Mouse (Mus musculus): ENCODE results near the gene Nmu. TPM values are rescaled to one million over a fixed set of nuclear protein-coding genes. Genes with fewer than 3 reads are reported as not detected.

Nmu gene
- not detected for total RNA-seq (2021)
- long read RNA-seq, result 0 reads

DNA sequence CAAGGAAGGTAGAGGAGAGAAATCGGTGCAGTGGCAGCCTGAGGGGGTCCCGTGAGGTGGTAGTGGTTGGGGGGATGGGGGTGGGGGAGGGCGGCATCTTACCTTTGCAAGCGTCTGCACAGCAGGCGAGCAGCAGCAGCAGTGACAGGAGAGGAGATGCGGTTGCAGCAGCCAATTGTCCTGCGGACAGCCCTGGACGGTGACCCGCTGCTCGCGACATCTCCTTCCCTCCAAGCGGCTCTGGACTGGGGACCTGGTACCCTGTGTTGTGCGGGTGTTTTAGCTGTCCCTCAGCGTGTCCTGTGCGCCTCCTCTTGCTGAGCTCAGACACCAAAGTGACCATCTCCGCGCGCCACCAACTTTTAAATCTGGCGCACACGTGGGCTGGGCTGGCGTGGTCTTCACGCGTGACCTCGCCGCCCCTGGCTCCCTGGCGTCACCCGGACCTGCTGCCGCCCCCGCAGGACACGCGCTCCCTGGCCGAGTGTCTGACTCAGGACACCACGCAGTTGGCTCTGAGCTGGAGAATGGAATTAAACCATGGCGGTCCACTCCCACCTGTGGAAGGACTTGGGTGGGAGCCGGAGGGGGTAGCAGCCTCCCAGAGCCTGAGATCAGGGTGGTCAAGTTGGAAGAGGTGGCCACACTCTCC is at the start of gene Nmu:
TSS of gene Nmu (minus strand) at position 336 of the 652 bp plus-strand sequence.
- DNase-seq (ENCODE audit: low spot score in 2 of 2), result no peak

- no peak for DNase-seq (ENCODE audit: low spot score in 2 of 2)
These were observed 48.1 kb upstream of the Nmu start for GRCm38 (mm10) chr5:76411697-76412096.

GRCm38 (mm10) chr5:76394382-76394781 is 30.8 kb upstream of the Nmu start:
- no peak for DNase-seq (ENCODE audit: low spot score in 2 of 2)

- no peak for DNase-seq (ENCODE audit: low spot score in 2 of 2)
These were observed 25.6 kb upstream of the Nmu start for GRCm38 (mm10) chr5:76389041-76389795.

GRCm38 (mm10) chr5:76388474-76388873 is 24.9 kb upstream of the Nmu start:
- DNase-seq (ENCODE audit: low spot score in 2 of 2), result no peak

GRCm38 (mm10) chr5:76383673-76384072 is 20.1 kb upstream of the Nmu start:
- DNase-seq (ENCODE audit: low spot score in 2 of 2), result peak in 1 of 2 experiments; percentile 12

GRCm38 (mm10) chr5:76381836-76382235 is 18.2 kb upstream of the Nmu start:
- no peak for DNase-seq (ENCODE audit: low spot score in 2 of 2)

GRCm38 (mm10) chr5:76379216-76379615 is 15.6 kb upstream of the Nmu start:
- no peak for DNase-seq (ENCODE audit: low spot score in 2 of 2)

- no peak for DNase-seq (ENCODE audit: low spot score in 2 of 2)
These were observed 5.7 kb upstream of the Nmu start for GRCm38 (mm10) chr5:76369215-76369840.

DNA sequence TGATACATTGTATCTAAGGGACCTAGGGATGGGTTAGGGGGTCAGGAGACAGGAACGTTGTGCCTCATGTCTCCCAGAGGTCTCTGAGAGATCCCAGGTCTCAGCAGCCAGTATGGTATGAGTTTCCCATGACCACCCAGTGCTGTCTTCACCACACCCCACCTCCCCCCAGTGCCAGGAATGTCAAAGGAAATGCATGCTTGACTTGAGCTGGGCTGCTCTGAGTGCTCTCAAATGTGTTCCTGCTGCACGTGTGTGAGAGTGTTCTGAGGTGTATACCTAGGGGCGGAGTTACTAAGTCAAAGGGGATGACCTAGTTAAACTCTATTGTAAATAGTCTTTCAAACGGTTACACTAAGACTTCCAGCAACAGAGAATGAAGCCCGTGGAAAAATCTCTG is 1.8 kb upstream of the Nmu start:
- no peak for DNase-seq (ENCODE audit: low spot score in 2 of 2)

GRCm38 (mm10) chr5:76360786-76361185 is 2.8 kb downstream of the Nmu start:
- DNase-seq (ENCODE audit: low spot score in 2 of 2), result peak in 1 of 2 experiments; percentile 19

- DNase-seq (ENCODE audit: low spot score in 2 of 2), result no peak
These were observed 3.5 kb downstream of the Nmu start for GRCm38 (mm10) chr5:76360057-76360456.

GRCm38 (mm10) chr5:76351953-76352611 is 11.5 kb downstream of the Nmu start:
- DNase-seq (ENCODE audit: low spot score in 2 of 2), result peak in 1 of 2 experiments; percentile 30

DNA sequence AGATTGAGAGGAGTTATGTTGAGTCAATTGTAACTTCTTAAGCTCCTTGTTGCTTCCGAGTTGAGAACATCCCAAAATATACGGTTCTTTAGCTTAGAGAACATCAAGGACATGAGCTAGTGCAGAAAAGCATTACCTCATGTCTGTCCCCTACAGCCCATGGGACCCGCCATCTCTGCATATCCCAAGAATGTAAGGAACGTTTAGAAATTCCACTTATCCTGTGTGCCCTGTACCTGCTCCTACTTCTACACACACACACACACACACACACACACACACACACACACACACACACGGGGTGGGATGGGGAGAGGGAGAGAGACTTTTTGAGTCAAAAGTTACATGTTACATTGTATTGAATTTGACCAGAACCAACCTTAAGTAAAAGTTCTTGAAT is 12.1 kb downstream of the Nmu start:
- DNase-seq (ENCODE audit: low spot score in 2 of 2), result no peak

DNA sequence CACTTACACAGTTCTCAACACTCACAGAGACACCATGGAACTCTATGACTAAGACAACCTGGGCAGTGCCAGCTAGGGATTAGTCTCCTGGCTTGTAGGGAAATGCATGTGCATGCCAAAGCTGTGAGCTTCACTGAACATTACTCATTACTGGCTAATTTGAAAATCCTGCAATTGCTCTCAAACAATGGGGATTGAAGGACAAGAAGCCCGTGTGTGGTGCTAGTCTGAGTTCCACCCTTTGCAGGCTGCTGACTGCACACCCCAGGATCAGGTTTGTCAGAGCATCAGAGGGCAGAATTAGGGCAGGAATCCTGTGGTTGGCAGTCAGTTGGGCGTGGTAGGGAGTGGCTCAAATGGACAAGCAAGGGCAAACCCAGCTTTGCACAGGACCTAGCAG is 17.5 kb downstream of the Nmu start:
- peak in 1 of 2 experiments; percentile 36 for DNase-seq (ENCODE audit: low spot score in 2 of 2)

- no peak for DNase-seq (ENCODE audit: low spot score in 2 of 2)
These were observed 22.7 kb downstream of the Nmu start for GRCm38 (mm10) chr5:76340931-76341330.

GRCm38 (mm10) chr5:76337100-76337499 is 26.5 kb downstream of the Nmu start:
- DNase-seq (ENCODE audit: low spot score in 2 of 2), result no peak

DNA sequence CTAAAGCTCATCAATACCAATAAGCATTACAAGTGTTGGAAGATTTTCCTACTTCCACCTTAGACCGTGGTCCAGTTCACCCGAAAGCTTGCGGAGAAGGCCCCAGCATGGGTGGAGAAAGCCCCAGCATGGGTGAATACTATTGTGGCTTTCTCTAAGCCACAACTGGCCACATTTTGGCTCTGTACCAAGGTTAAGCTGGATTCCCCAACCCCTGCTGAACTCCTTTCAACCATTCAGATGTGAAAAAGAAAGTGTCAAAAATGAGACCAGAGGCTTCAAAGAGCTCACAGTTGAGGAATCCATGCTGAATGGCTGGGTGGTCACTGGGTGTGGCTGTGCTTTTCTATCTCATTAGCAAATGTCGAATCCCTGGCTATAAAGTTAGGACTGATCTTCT is 29.8 kb downstream of the Nmu start:
- DNase-seq (ENCODE audit: low spot score in 2 of 2), result no peak

- DNase-seq (ENCODE audit: low spot score in 2 of 2), result no peak
These were observed 32.6 kb downstream of the Nmu start, which contains the start of gene Pdcl2 for GRCm38 (mm10) chr5:76330953-76331352. TSS of gene Pdcl2 (minus strand) at chr5:76331156.

DNA sequence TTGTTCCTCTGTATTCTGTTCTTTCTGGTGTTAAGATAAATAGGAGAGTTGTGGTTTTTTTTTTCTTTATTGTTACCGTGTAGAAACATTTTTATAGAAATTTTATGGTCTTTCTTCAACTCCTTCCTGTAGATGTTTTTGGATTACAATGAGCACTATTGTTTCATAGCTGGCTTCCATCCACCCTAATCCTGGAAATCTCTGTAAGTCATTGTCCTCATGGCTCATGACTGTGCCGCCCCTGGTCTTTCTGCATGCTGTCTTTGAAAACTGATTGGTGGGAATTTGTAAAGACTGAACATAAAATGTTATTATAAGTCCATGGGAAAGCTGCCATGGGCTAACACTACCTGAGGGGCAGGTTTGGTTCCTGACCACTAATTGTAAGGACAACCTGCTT is 36.3 kb downstream of the Nmu start:
- DNase-seq (ENCODE audit: low spot score in 2 of 2), result peak in 1 of 2 experiments; percentile 6

DNA sequence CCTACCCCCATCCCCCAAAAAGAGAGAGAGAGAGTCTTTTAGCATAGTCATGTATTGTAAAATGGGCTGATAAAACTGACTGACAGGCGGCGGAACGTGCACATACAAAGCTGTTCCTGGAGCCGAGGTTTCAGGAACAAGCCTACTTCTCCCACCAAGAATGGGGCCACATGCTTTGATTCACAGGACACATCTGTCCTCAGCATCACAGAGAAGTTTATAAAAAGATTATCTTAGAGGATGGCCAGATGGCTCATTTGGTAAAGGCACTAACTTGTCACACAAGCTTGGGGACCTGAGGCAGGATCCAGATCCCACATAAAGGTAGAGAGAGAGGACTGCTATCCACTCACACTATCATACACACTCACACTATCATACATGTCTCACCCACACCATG is 38.5 kb downstream of the Nmu start:
- DNase-seq (ENCODE audit: low spot score in 2 of 2), result no peak
